In the genomic region with DNA sequence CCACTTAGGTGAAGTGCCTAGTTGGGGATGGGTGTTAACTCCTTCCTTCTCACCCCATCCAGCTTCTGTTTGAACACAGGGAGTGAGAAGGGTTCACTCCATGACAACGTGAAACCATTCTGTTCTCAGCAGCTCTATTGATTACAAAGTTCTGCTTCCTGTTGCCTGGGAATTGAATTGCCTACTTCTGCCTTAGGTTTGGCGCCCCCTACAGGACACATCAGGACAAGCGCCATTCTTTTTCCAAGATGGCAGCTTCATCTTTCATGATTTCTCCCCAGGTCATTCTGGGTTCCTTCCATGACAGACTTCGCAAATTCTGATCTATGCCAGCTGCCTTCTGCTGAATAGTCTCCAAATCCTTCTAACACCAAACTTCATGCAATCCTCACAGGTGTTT, we compare ENCODE assay signal across 21 mouse cellular contexts.
A peak's percentile ranks its signal among the peaks of the same experiment; 100 is the strongest.
DNase-seq lines count a peak whose midpoint lies in the region; ATAC-seq and TF ChIP-seq lines count a peak whose summit lies in the region.
"Had no signal": no experiment of that assay in that cellular context is flagged by ENCODE, and none has a peak within 500 bp of the region (broad histone marks: within the 10 kb centered on the region; RNA-seq: fewer than 3 reads in every experiment).

No protein-coding gene starts in this region.

- peak; percentile 30 for TF ChIP-seq CTCF in forebrain, postnatal 0 days (IDR thresholded peaks at IDR 0.05; ENCODE audit: low read depth)
- TF ChIP-seq CTCF in kidney, postnatal 0 days (IDR thresholded peaks at IDR 0.05; ENCODE audit: low read depth), result peak; percentile 20; the same call in 1 of the 2 replicates
- peak; percentile 44 for TF ChIP-seq CTCF in midbrain, postnatal 0 days (IDR thresholded peaks at IDR 0.05)

- H3K9me3 ChIP-seq in forebrain, postnatal 0 days (ENCODE audit: low read length), result no peaks in the 10 kb centered on the region
- H3K9me3 ChIP-seq in forebrain, embryonic 14.5 days (replicated peaks; ENCODE audit: control insufficient read depth, low read length), result 0 out of 2 replicates have a peak, but pooled peaks cover 3% of the 10 kb centered on the region
- H3K9me3 ChIP-seq in kidney, postnatal 0 days (replicated peaks; ENCODE audit: low read length), result no peaks in the 10 kb centered on the region
- H3K9me3 ChIP-seq in kidney, embryonic 15.5 days (replicated peaks), result peaks cover 5% of the 10 kb centered on the region; the same call in 1 of the 2 replicates
- H3K9me3 ChIP-seq in midbrain, postnatal 0 days (ENCODE audit: low read length), result no peaks in the 10 kb centered on the region
- peaks cover 4% of the 10 kb centered on the region; the same call in 1 of the 2 replicates for H3K9me3 ChIP-seq in midbrain, embryonic 11.5 days (ENCODE audit: control insufficient read depth, low read length)
- H3K9me3 ChIP-seq: limb, embryonic 15.5 days; lung, embryonic 15.5 days; midbrain, embryonic 13.5 days had no signal

- no peak for ATAC-seq in forebrain, postnatal 0 days
- no peak for ATAC-seq in forebrain, embryonic 14.5 days
- no peak for ATAC-seq in kidney, postnatal 0 days (replicated peaks; ENCODE audit: low FRiP score, low read depth)
- ATAC-seq in kidney, embryonic 15.5 days (replicated peaks; ENCODE audit: low FRiP score), result no peak
- no peak for ATAC-seq in midbrain, postnatal 0 days (ENCODE audit: low FRiP score)
- no peak for ATAC-seq in midbrain, embryonic 11.5 days (ENCODE audit: low FRiP score)
- ATAC-seq: CD4-positive, CD25-positive, alpha-beta regulatory T cell, adult 4 months; inflammation-experienced regulatory T-cells, adult 6 months; midbrain, embryonic 13.5 days had no signal

- no peaks in the 10 kb centered on the region for H3K4me1 ChIP-seq in forebrain, postnatal 0 days (ENCODE audit: insufficient read depth)
- H3K4me1 ChIP-seq in forebrain, embryonic 14.5 days (ENCODE audit: control insufficient read depth, insufficient read depth, low read length), result no peaks in the 10 kb centered on the region
- no peaks in the 10 kb centered on the region for H3K4me1 ChIP-seq in kidney, postnatal 0 days (replicated peaks; ENCODE audit: insufficient read depth, low read length)
- no peaks in the 10 kb centered on the region for H3K4me1 ChIP-seq in kidney, embryonic 15.5 days
- H3K4me1 ChIP-seq in midbrain, postnatal 0 days (ENCODE audit: insufficient read depth, low read length), result no peaks in the 10 kb centered on the region
- H3K4me1 ChIP-seq in midbrain, embryonic 11.5 days (ENCODE audit: control insufficient read depth, insufficient read depth, low read length), result no peaks in the 10 kb centered on the region
- H3K4me1 ChIP-seq: forebrain, embryonic 12.5 days; heart, embryonic 10.5 days; limb, embryonic 15.5 days; lung, embryonic 15.5 days; midbrain, embryonic 13.5 days; neural tube, embryonic 13.5 days had no signal

- no peaks in the 10 kb centered on the region for H3K36me3 ChIP-seq in forebrain, postnatal 0 days (ENCODE audit: insufficient read depth)
- no peaks in the 10 kb centered on the region for H3K36me3 ChIP-seq in forebrain, embryonic 14.5 days (ENCODE audit: control insufficient read depth, insufficient read depth, low read length)
- H3K36me3 ChIP-seq in kidney, postnatal 0 days (ENCODE audit: insufficient read depth, low read length), result no peaks in the 10 kb centered on the region
- no peaks in the 10 kb centered on the region for H3K36me3 ChIP-seq in kidney, embryonic 15.5 days
- no peaks in the 10 kb centered on the region for H3K36me3 ChIP-seq in midbrain, postnatal 0 days (ENCODE audit: insufficient read depth, low read length)
- H3K36me3 ChIP-seq in midbrain, embryonic 11.5 days (ENCODE audit: control insufficient read depth, insufficient read depth, low read length), result no peaks in the 10 kb centered on the region
- H3K36me3 ChIP-seq: forebrain, embryonic 12.5 days; heart, embryonic 10.5 days; limb, embryonic 15.5 days; lung, embryonic 15.5 days; midbrain, embryonic 13.5 days; neural tube, embryonic 13.5 days had no signal

- H3K27me3 ChIP-seq in forebrain, postnatal 0 days (ENCODE audit: insufficient read depth, low read length), result no peaks in the 10 kb centered on the region
- no peaks in the 10 kb centered on the region for H3K27me3 ChIP-seq in forebrain, embryonic 14.5 days (replicated peaks; ENCODE audit: control insufficient read depth, insufficient read depth, low read length)
- no peaks in the 10 kb centered on the region for H3K27me3 ChIP-seq in kidney, postnatal 0 days (ENCODE audit: insufficient read depth, low read length)
- no peaks in the 10 kb centered on the region for H3K27me3 ChIP-seq in kidney, embryonic 15.5 days
- H3K27me3 ChIP-seq in midbrain, postnatal 0 days (ENCODE audit: insufficient read depth, low read length), result no peaks in the 10 kb centered on the region
- H3K27me3 ChIP-seq in midbrain, embryonic 11.5 days (ENCODE audit: control insufficient read depth, insufficient read depth, low read length), result no peaks in the 10 kb centered on the region
- H3K27me3 ChIP-seq: forebrain, embryonic 12.5 days; limb, embryonic 15.5 days; lung, embryonic 15.5 days; midbrain, embryonic 13.5 days; neural tube, embryonic 13.5 days had no signal

- no peak overlapping the region for H3K4me2 ChIP-seq in forebrain, postnatal 0 days (ENCODE audit: low read depth)
- H3K4me2 ChIP-seq in forebrain, embryonic 14.5 days (ENCODE audit: low read length), result no peak overlapping the region
- H3K4me2 ChIP-seq in kidney, postnatal 0 days (ENCODE audit: low read length), result no peak overlapping the region
- no peak overlapping the region for H3K4me2 ChIP-seq in kidney, embryonic 15.5 days
- H3K4me2 ChIP-seq in midbrain, postnatal 0 days (ENCODE audit: low read depth, low read length, poor library complexity, severe bottlenecking), result no peak overlapping the region
- no peak overlapping the region for H3K4me2 ChIP-seq in midbrain, embryonic 11.5 days
- H3K4me2 ChIP-seq: forebrain, embryonic 12.5 days; limb, embryonic 15.5 days; lung, embryonic 15.5 days; midbrain, embryonic 13.5 days; neural tube, embryonic 13.5 days had no signal

- no peak overlapping the region for H3K9ac ChIP-seq in forebrain, postnatal 0 days
- H3K9ac ChIP-seq in forebrain, embryonic 14.5 days (ENCODE audit: low read length), result no peak overlapping the region
- H3K9ac ChIP-seq in kidney, postnatal 0 days (ENCODE audit: low read depth, low read length), result no peak overlapping the region
- no peak overlapping the region for H3K9ac ChIP-seq in kidney, embryonic 15.5 days
- no peak overlapping the region for H3K9ac ChIP-seq in midbrain, postnatal 0 days (replicated peaks; ENCODE audit: low read length, poor library complexity, severe bottlenecking)
- no peak overlapping the region for H3K9ac ChIP-seq in midbrain, embryonic 11.5 days (ENCODE audit: low read length)
- H3K9ac ChIP-seq: forebrain, embryonic 12.5 days; limb, embryonic 15.5 days; lung, embryonic 15.5 days; midbrain, embryonic 13.5 days; neural tube, embryonic 13.5 days had no signal

- WGBS in forebrain, postnatal 0 days, result 75% methylated on average over 4 of the region's 4 CpGs
- 77% methylated on average over 4 of the region's 4 CpGs for WGBS in forebrain, embryonic 14.5 days
- WGBS in kidney, postnatal 0 days, result 73% methylated on average over 4 of the region's 4 CpGs
- 82% methylated on average over 4 of the region's 4 CpGs for WGBS in kidney, embryonic 15.5 days
- 79% methylated on average over 4 of the region's 4 CpGs for WGBS in midbrain, postnatal 0 days
- 70% methylated on average over 4 of the region's 4 CpGs for WGBS in midbrain, embryonic 11.5 days

- no peak overlapping the region for H3K27ac ChIP-seq in forebrain, postnatal 0 days (ENCODE audit: low read depth, low read length)
- H3K27ac ChIP-seq in forebrain, embryonic 14.5 days (ENCODE audit: low read depth, low read length), result no peak overlapping the region
- H3K27ac ChIP-seq in kidney, postnatal 0 days, result no peak overlapping the region
- no peak overlapping the region for H3K27ac ChIP-seq in kidney, embryonic 15.5 days
- no peak overlapping the region for H3K27ac ChIP-seq in midbrain, postnatal 0 days (ENCODE audit: low read depth, low read length)
- H3K27ac ChIP-seq in midbrain, embryonic 11.5 days (ENCODE audit: low read depth, low read length), result no peak overlapping the region
- H3K27ac ChIP-seq: forebrain, embryonic 12.5 days; heart, embryonic 10.5 days; limb, embryonic 15.5 days; lung, embryonic 15.5 days; midbrain, embryonic 13.5 days; neural tube, embryonic 13.5 days had no signal

- no peak for DNase-seq in forebrain, postnatal 0 days
- no peak for DNase-seq in forebrain, embryonic 14.5 days (ENCODE audit: low spot score)
- no peak for DNase-seq in kidney, postnatal 0 days (ENCODE audit: low spot score)
- no peak for DNase-seq in midbrain, postnatal 0 days (ENCODE audit: low spot score)
- DNase-seq in midbrain, embryonic 11.5 days (ENCODE audit: low spot score, missing footprints), result no peak
- no peak for DNase-seq in right cerebral cortex, postnatal 10 days (ENCODE audit: low spot score in 2 of 2)
- no peak for DNase-seq in lung, postnatal 14 days
- DNase-seq: adrenal gland, adult 2 months; cerebellum, adult 9-10 months; gastrocnemius, postnatal 25 days; layer of hippocampus, postnatal 36 days; right cerebral cortex, adult 18-20 months had no signal

- H3K4me3 ChIP-seq in forebrain, postnatal 0 days (ENCODE audit: low read depth, low read length), result no peak overlapping the region
- H3K4me3 ChIP-seq in forebrain, embryonic 14.5 days (ENCODE audit: low read depth, low read length), result no peak overlapping the region
- no peak overlapping the region for H3K4me3 ChIP-seq in kidney, postnatal 0 days (replicated peaks; ENCODE audit: low read depth, low read length)
- H3K4me3 ChIP-seq in kidney, embryonic 15.5 days (replicated peaks), result no peak overlapping the region
- H3K4me3 ChIP-seq in midbrain, postnatal 0 days (ENCODE audit: low read depth, low read length), result no peak overlapping the region
- H3K4me3 ChIP-seq in midbrain, embryonic 11.5 days (ENCODE audit: low read depth, low read length), result no peak overlapping the region
- H3K4me3 ChIP-seq: forebrain, embryonic 12.5 days; heart, embryonic 10.5 days; limb, embryonic 15.5 days; lung, embryonic 15.5 days; midbrain, embryonic 13.5 days; neural tube, embryonic 13.5 days had no signal
